Mouse (Mus musculus) CH12.LX (cell line): ENCODE results near the gene Asap3.

Experiments
- CTCF ChIP-seq, 2 experiments: IDR thresholded peaks in 1 of 2; conservative IDR thresholded peaks in 1 of 2; 2 replicates each; pipeline ENCODE4 v1.5.1; 2011 to 2012; ENCODE audit warnings: low read depth in 2 of 2, low read length in 2 of 2, improper control_type of control experiment in 1 of 2, inconsistent platforms in 1 of 2, mild to moderate bottlenecking in 1 of 2, moderate library complexity in 1 of 2
- POLR2A ChIP-seq: IDR thresholded peaks from 2 replicates; pipeline ENCODE4 v1.6.1; 2011; ENCODE audit warnings: low read depth, mild to moderate bottlenecking, improper control_type of control experiment, low read length
- ZNF384 ChIP-seq: IDR thresholded peaks from 2 replicates; pipeline ENCODE4 v1.6.1; 2012; ENCODE audit warnings: low read depth, low read length, improper control_type of control experiment, inconsistent platforms

- TF ChIP-seq POLR2A (no peak), ZNF384 (no peak), CTCF (conservative IDR thresholded peaks at IDR 0.05 in 1 of 2, IDR thresholded peaks at IDR 0.05 in 1 of 2; ENCODE audit: low read depth in 2 of 2, low read length in 2 of 2) (no peak)
Measured at GRCm38 (mm10) chr4:136214828-136215227, 8.7 kb downstream of the Asap3 start.
